Mouse (Mus musculus) E14TG2a.4 (cell line): ENCODE results near the gene Prickle1.

ENCODE experiments used
- CTCF ChIP-seq: conservative IDR thresholded peaks from 2 replicates; pipeline ENCODE4 v1.5.1; 2014; ENCODE audit warnings: low read length
- POU5F1 ChIP-seq: IDR thresholded peaks from 2 replicates; pipeline ENCODE4 v1.6.1; 2014; ENCODE audit warnings: low read length, borderline replicate concordance

GRCm38 (mm10) chr15:93602850-93603249 lies 7.2 kb upstream of the Prickle1 start:
- TF ChIP-seq CTCF (no peak), POU5F1 (no peak)
